Mouse (Mus musculus) embryonic fibroblast, embryonic 13.5 days (primary cell): ENCODE measurements around the gene Arhgef5. TPM values are rescaled to one million over a fixed set of nuclear protein-coding genes. Genes with fewer than 3 reads are reported as not detected.
A peak's percentile ranks its signal among the peaks of the same experiment; 100 is the strongest.
"Not testable (repeated sequence)": the region's sequence is repeated elsewhere in the genome, so short reads cannot be mapped to it uniquely, and the experiment has no call there.

Experiments
- H3K27ac ChIP-seq: 2 replicates; pipeline ENCODE4 v1.5.1; 2012; ENCODE audit warnings: low read length, control low read depth, inconsistent platforms; ENCODE audit not compliant: insufficient read depth
- H3K4me1 ChIP-seq: 2 replicates; pipeline ENCODE4 v1.6.1; 2011; ENCODE audit warnings: low read length; ENCODE audit not compliant: control insufficient read depth, insufficient read depth
- H3K4me3 ChIP-seq: 2 replicates; pipeline ENCODE4 v1.5.1; 2011; ENCODE audit warnings: mild to moderate bottlenecking, control low read depth, low read length; ENCODE audit not compliant: insufficient read depth
- CTCF ChIP-seq: IDR thresholded peaks from 2 replicates; pipeline ENCODE4 v1.5.1; 2011; ENCODE audit warnings: mild to moderate bottlenecking, control low read depth, low read length, moderate library complexity, borderline replicate concordance; ENCODE audit not compliant: insufficient read depth
- POLR2A ChIP-seq: IDR thresholded peaks from 2 replicates; pipeline ENCODE4 v1.6.1; 2011; ENCODE audit warnings: low read depth, mild to moderate bottlenecking, control low read depth, low read length, moderate library complexity
- polyA plus RNA-seq: library from polyadenylated mRNA; stranded (reverse); fragments of >200 nt; gene quantifications from 2 replicates; pipeline ENCODE4 v1.2.4, GENCODE M21; 2011; ENCODE audit warnings: low read depth; ENCODE audit not compliant: missing spikeins, insufficient read length

Arhgef5 gene
- polyA plus RNA-seq: 28.5 and 43.2 TPM in 2 replicates

GRCm38 (mm10) chr6:43265363-43266041, at the start of gene Arhgef5:
TSS of gene Arhgef5 (plus strand) at chr6:43265582.
- Histone ChIP-seq H3K4me3 (peak within 1 kb of the TSS; percentile 61), H3K27ac (no peak within 1 kb of the TSS), H3K4me1 (no peaks in the 10 kb centered on the region; the same call in 1 of the 2 replicates)
- no peak; the same call in 1 of the 2 replicates for TF ChIP-seq POLR2A
- TF ChIP-seq CTCF: no peak

- H3K4me3 ChIP-seq, H3K4me1 ChIP-seq, H3K27ac ChIP-seq: not testable (repeated sequence)
Observed at GRCm38 (mm10) chr6:43231255-43231654, 34.1 kb upstream of the Arhgef5 start, which contains the start of gene Olfr47. TSS of gene Olfr47 (plus strand) at chr6:43231529.

- TF ChIP-seq POLR2A (no peak), CTCF (no peak)
- no peak overlapping the region for H3K4me3 ChIP-seq
- peaks cover 2% of the 10 kb centered on the region for H3K4me1 ChIP-seq
- no peak overlapping the region for H3K27ac ChIP-seq
Observed at GRCm38 (mm10) chr6:43242061-43242460, 23.3 kb upstream of the Arhgef5 start.

- no peak overlapping the region; the same call in 1 of the 2 replicates for H3K27ac ChIP-seq
- no peak overlapping the region for H3K4me3 ChIP-seq
- TF ChIP-seq CTCF: no peak
- TF ChIP-seq POLR2A: no peak
- H3K4me1 ChIP-seq: peaks cover 17% of the 10 kb centered on the region
Observed at GRCm38 (mm10) chr6:43247396-43247795, 18.0 kb upstream of the Arhgef5 start.

GRCm38 (mm10) chr6:43252994-43253393, 12.4 kb upstream of the Arhgef5 start:
- Histone ChIP-seq H3K4me1 (peaks cover 20% of the 10 kb centered on the region), H3K4me3 (no peak overlapping the region), H3K27ac (no peak overlapping the region)
- TF ChIP-seq CTCF (no peak), POLR2A (no peak)

- TF ChIP-seq POLR2A: no peak
- no peak for TF ChIP-seq CTCF
- Histone ChIP-seq H3K27ac (no peak overlapping the region), H3K4me1 (peaks cover 16% of the 10 kb centered on the region), H3K4me3 (no peak overlapping the region)
Observed at GRCm38 (mm10) chr6:43254193-43254926, 11.0 kb upstream of the Arhgef5 start.

GRCm38 (mm10) chr6:43260756-43261155, 4.6 kb upstream of the Arhgef5 start:
- TF ChIP-seq CTCF (no peak), POLR2A (no peak)
- Histone ChIP-seq H3K4me3 (no peak overlapping the region), H3K27ac (no peak overlapping the region), H3K4me1 (peaks cover 5% of the 10 kb centered on the region; the same call in 1 of the 2 replicates)

GRCm38 (mm10) chr6:43266356-43266755, 974 bp downstream of the Arhgef5 start:
- Histone ChIP-seq H3K4me1 (no peaks in the 10 kb centered on the region; the same call in 1 of the 2 replicates), H3K27ac (no peak overlapping the region), H3K4me3 (peak overlapping the region; percentile 61)
- TF ChIP-seq CTCF (no peak), POLR2A (0 out of 2 replicates have a peak, but pooled peaks have one; percentile 29)

GRCm38 (mm10) chr6:43272597-43272996, 7.2 kb downstream of the Arhgef5 start:
- TF ChIP-seq POLR2A: no peak
- TF ChIP-seq CTCF: no peak
- no peak overlapping the region for H3K27ac ChIP-seq
- H3K4me3 ChIP-seq: no peak overlapping the region
- H3K4me1 ChIP-seq: no peaks in the 10 kb centered on the region

- TF ChIP-seq POLR2A (no peak), CTCF (no peak)
- no peaks in the 10 kb centered on the region for H3K4me1 ChIP-seq
- no peak overlapping the region for H3K27ac ChIP-seq
- H3K4me3 ChIP-seq: no peak overlapping the region
Observed at GRCm38 (mm10) chr6:43274123-43274522, 8.7 kb downstream of the Arhgef5 start.
